Mouse (Mus musculus) cerebellum, adult 9-11 months (tissue): ENCODE measurements at regions not wholly inside any gene's neighbourhood (a gene's known extent, or its start where the extent isn't known, plus 50 kb on each side); places are given as distances from the start of the nearest gene placed in this dataset.
A peak's percentile ranks its signal among the peaks of the same experiment; 100 is the strongest.

Experiments used
- DNase-seq: peaks from one replicate; pipeline ENCODE4 v3.0.0; 2022

- DNase-seq, result no peak
Observed at GRCm38 (mm10) chr9:118204456-118204855, 54.5 kb upstream of the Cmc1 start.

DNA sequence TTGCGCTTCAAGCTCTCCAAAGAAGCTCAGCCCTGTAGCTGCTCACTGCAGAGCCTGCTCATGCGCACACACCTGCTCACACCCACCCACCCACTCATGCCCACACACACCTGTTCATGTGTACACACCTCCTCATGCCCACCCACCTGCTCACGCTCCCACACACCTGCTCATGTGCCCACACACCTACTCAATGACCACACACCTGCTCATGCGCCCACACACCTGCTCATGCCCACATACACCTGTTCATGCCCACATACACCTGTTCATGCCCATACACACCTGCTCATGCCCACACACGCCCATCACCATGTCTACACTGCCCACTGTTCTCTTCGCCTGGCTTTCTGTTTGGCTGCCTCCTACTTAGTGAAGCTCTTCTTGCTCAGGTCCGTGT is 56.5 kb upstream of the Cmc1 start:
- DNase-seq, result no peak

DNA sequence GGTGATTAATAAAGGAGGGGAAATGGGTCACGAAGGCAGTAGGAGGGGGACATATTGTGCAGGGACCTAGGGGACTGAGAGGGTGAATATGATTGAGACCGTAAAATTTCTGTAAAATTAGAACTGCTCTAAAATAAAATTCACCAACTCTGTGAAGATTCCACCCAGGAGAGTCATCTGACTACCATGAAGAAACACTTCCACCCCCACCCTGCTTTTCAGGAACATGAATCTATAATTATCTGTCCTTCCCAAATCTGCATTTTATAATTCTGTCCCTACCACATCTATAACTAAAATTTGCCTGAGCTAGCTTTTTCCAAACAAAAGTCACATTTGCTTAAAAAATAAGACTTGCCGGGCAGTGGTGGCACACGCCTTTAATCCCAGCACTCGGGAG is 69.7 kb upstream of the Cmc1 start:
- no peak for DNase-seq

DNA sequence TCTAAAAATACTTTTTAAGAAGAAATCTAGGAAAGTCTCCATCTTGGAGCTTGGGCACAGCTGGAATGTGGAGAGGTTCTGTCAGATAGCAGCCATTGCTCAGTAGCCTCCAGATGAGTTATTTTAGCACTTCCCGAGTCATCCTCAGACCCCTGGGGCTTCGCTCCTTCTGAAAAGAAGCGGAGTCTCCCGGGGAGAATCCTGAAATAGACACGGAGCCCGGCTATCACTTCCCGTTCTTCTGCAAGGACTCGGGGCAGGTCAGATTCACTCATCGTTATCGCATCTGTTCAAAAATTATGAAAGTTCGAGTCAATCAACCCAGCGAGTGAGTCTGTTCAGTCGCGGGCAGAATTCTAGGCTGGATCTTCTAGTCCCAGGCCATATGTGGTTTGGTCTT is 71.2 kb upstream of the Cmc1 start:
- no peak for DNase-seq

GRCm38 (mm10) chr9:118227401-118228061 is 77.6 kb upstream of the Cmc1 start:
- DNase-seq, result peak; percentile 76

DNA sequence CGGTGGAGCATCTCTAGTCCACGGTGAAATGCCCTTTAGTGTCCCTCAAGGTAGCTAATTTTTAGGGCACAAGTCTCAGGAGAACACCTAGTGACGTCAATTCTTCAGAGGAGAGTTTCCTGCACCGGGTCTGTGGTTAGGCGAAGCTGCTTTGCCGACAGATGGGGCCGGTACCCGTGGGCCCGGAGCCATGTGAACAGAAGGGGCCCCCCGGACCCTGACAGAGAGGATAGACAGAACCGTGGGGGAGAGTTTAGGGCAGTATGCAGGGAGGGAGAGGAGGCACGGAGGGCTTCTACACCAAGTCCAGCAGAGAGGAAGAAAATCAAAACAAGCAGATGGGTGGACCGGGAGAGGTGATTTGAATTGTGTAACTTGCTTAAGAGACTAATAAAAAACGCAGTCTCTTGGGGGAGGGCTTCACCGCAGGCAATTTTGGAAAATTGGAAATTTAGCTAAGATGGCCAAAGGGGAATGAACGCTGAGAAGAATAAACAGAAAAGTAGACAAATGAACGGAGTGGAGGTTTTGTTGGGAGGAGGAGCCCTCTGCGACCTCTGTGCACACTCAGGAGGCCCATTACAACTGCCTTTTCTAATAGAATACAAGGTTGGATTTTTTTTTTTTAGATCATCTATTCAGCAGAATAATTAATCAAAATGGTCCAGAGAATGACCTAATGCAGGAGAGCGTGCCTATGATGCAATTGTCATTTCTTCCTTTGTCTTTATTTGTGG is 78.9 kb upstream of the Cmc1 start:
- peak; percentile 94 for DNase-seq

DNA sequence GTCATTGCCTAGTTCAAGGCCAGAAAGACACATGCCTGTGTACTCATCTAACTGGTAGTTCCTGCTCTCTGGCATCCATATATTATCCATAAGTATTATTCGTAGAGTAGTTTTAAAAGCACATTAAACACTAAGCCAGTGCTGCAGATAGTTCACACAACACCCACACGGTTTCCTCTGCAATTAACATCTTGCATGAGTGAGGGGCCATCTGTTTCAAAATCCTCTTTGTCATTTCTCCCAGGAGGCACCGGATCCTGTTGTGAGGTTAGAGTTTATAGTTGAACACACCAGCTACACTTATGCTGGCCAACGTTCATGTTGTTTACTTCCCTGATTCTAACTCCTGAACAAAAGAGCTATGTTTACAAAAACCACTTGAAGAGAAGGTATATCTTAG is 90.7 kb upstream of the Cmc1 start:
- DNase-seq, result no peak

DNA sequence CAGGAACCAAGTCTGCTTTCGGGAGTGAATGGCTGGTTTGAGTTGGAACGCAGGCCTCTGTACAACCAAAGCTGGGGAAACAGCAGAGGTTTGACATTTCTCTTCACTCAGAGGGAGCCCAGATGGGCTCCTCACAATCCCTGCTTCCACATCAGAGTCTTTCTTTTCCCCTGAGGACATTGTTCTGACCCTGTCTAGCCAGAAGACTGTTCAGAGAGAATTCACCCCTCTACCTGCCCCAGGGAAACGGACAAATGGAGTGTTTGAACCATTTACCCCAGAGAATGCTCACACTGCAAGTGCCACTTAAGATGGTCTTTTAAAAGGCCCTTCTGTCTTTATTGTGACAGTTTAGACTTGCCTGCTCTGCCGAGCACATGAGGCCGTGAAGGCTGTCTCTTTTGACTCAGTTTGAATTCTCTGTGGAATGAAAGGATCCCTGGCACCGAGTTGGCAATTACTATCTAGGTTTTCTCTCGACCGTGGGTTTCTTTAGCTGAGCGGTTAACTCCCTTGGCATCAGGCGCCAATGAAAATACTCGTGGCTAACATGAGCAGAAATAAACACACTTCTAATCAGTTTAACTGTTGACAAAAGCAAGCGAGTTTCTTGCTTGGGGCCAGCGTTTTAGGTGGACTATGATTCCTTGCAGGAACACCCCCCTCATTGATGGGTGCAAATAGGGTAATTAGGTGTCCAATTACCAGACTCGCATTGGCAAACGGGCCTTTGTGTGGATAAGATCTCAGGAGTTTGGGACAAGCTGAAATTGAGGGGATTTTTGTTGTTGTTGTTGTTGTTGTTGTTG is 97.0 kb upstream of the Cmc1 start:
- no peak for DNase-seq

DNA sequence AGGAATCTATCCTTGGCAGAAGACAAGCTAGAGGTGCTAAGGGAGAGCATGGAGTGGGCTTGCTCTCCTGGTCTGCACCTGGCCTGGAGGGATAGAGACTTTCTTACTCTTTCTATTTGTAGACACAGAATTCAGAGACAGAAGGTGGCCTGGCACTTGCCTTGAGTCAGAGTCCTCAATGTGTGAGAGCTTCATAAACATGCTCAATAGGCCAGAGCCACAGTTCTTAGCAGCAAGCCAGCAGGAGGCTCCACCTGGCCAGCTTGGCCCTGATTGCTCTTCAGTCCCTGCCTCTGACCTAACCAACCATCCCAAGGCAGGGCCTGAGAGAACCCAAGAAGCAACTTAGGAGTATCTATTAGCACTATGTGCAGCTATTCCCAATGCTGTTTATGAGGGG is 103.9 kb upstream of the Cmc1 start:
- peak; percentile 79 for DNase-seq

DNA sequence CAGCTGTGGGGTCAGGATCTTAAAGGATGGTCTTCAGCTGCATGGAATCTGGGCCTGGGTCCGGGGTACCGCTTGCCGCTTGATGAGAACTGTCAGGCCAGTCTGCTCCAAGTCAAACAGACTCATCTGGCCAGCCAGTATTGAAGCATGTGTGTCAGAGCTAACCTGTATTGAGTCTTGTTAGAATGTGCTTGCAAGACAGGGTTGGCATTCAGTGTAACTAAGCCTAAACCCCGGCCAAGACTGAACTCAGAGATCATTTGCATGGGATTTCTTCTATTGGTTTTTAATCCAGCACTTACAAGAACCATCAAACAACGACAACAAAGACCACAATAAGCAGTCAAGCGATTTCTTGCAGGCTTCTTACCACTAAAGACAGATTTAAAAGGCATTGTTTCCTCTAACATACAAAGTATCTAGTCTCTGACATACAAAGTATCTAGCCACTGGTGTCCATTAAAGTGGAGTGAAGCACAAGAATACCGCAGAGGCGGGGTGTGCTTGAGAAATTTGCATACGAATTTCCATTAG is 105.3 kb upstream of the Cmc1 start:
- DNase-seq, result no peak

- DNase-seq, result peak; percentile 17
Observed at GRCm38 (mm10) chr9:118255751-118256266, 105.8 kb upstream of the Cmc1 start.

- no peak for DNase-seq
Observed at GRCm38 (mm10) chr9:118266298-118266697, 116.3 kb upstream of the Cmc1 start.

DNA sequence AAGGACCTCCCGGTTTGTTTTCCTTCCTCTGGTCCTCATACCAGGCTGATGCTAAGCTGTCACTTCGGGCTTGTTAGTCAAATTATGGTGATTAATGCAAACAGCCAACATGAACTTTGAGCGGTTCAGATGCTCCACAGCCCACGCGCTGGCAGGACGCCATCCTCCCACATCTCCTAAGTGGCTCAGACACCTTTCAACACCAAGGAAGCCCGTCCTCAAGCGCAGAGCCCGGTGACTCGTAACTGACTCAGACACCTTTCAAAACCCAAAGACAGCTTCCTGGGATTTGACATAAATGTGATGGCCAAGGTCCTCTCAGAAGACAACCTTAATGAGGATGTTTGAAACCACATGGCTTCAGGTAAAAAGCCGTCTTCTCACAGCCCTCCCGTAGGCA is 121.7 kb upstream of the Cmc1 start:
- DNase-seq, result no peak

GRCm38 (mm10) chr9:118272713-118273407 is 122.9 kb upstream of the Cmc1 start:
- DNase-seq, result no peak

DNA sequence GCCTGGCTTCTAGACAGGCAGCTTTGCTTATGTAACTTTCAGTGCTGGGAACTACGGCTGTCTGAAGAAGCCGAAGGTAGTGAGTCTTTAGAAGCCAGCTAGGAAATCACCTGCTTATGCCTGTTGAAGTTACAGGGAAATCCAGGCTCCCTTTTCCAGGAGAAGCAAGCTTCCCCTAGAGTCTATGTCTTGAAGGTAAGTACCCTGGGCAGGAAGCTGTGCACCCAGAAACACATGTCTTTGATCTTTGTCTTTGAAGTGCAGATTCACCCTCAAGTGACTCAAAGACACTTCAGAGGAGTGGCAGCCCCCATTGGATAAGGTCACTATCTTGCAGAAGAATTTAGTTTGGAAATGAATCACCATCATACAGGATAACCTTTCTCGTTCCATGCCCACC is 135.5 kb upstream of the Cmc1 start:
- no peak for DNase-seq

DNA sequence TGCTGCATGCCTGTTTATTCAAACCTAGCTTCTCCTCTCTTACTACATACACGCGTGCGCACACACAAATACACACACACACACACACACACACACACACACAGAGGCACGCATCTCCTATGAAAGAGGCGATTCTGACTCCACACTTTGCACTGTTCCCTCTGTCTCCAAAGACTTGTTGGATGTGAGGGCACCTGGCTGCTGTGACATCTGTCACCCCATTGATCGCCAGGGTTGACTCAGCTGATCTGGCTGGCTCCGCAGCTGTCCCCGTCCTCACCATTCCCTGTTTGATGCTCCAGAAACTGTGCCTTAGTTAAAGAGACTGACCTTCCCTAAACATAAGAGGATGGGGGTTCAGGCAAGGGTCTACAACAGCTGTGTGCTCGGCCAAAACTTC is 137.6 kb upstream of the Cmc1 start:
- DNase-seq, result no peak

DNA sequence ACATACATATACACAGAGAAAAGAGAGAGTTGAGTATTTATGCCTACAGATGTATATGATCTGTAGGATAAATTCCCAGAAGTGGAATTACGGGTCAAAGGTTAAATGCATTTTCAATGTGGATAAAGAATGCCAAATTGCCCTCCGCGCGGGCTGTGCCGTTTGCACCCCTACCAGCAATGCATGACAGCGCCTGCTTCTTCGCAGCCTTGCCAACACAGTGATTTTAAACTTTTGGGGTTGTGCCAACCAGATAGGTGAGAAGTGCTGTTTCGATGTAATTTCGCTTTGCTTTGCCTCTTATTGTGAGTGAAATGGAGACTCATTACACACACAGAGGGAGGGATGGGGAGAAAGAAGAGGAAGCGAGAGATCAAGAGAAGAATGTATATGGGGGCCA is 142.9 kb upstream of the Cmc1 start:
- DNase-seq, result peak; percentile 30

DNA sequence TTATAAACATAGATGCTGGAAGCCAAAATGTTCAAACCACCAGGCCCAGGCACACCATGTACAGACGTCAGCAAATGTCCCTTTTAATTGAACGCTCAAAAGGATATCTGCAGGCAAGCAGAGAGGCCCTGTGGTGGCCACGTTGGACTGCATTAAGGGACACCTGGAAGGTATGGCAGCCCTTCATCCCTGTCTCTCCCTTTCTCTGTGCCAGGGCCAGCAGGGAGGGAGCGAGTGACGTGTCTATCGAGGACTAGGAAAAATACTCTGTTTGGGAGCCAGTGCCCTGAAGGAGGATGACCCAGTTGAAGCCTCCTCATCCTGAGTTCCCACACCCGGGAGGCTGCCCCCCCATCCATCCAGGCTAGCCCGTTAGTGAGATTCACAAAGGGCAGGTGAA is 144.0 kb upstream of the Cmc1 start:
- DNase-seq, result peak; percentile 83

- DNase-seq, result no peak
Observed at GRCm38 (mm10) chr9:118302785-118303384, 152.9 kb upstream of the Cmc1 start.

GRCm38 (mm10) chr9:118318357-118319140 is 159.5 kb upstream of the Eomes start:
- no peak for DNase-seq

DNA sequence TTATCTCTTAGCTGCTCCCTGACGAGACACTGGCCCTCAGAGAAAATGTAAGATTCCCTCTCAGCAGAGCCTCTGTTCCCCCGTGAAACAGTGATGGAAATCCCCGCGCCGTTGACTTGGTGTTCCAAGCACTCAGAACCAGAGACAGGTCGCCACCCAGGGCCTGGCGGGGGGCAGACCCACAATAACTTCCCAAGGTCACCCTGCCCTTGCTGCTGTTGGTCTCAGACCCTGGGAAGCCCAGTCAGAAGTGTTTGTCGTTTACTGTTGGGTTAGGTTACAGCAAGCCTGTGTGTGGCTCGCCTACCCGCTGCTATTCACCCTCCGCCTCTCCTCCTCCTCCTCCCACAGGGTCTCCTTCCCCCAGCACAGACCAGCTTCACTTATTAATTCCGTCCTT is 154.2 kb upstream of the Eomes start:
- DNase-seq, result no peak

GRCm38 (mm10) chr9:118326656-118327055 is 151.4 kb upstream of the Eomes start:
- no peak for DNase-seq
